Mouse (Mus musculus): ENCODE measurements around the gene Mtus2.
A peak's percentile ranks its signal among the peaks of the same experiment; 100 is the strongest.

The Mtus2 gene

DNA sequence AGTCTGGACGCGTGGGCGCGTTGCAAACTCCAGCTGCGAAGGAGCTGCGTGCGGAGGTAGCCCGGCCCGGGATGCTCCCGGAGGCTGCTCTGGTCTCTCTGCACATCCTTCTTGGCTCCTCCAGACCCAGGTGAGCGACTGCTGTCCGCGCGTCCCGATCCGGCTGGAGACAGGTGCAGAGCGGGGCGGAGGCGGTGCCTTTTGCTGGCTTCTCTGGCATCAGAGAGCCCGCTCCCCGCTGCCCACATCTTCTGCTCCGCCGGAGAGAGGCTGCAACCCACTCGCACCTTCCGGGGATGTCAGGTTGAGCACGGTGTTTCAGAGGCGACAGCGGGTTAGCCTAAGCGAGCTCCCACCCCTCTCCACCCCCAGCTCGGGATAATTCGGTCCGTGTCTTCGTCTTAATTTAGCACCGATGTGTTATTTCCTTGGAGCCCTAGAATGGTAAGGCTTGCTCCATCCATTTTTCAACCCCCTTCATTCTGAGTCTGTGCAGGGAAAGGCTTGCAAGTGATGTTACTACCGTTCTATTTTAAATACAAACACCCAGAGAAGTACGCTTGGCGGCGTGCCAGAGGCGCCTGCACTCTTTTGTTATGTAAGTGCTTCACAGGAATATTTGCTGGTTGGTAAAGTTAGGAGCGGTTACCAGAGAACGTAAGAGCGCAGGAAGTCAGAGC, 612 bp downstream of the Mtus2 start:
- DNase-seq (ENCODE audit: low read depth) = no peak

DNA sequence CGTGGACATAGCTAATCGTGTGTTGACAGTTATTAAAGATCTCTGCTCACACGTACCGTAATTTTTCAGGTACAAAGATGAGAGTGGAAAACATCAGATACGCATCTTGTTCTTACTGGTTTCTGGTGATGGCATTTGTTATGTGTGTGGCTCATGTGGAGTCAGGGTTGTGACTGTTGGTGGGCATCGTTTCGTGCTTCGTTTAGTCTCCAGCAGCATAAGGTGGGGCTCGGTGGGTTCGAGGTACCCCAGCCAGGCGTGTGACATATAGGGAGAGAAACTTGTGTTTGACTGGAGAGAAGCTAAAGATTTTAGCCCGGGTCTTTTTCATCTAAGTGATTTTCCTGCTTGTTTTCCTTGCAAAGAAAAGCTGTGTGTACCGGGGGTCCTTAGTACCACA, 1.4 kb downstream of the Mtus2 start:
- DNase-seq (ENCODE audit: low read depth) = no peak

- DNase-seq (ENCODE audit: low read depth) = no peak
Observed at GRCm38 (mm10) chr5:147959088-147959487, 2.0 kb downstream of the Mtus2 start.

- DNase-seq (ENCODE audit: low read depth) = no peak
Observed at GRCm38 (mm10) chr5:147960793-147961192, 3.7 kb downstream of the Mtus2 start.

DNA sequence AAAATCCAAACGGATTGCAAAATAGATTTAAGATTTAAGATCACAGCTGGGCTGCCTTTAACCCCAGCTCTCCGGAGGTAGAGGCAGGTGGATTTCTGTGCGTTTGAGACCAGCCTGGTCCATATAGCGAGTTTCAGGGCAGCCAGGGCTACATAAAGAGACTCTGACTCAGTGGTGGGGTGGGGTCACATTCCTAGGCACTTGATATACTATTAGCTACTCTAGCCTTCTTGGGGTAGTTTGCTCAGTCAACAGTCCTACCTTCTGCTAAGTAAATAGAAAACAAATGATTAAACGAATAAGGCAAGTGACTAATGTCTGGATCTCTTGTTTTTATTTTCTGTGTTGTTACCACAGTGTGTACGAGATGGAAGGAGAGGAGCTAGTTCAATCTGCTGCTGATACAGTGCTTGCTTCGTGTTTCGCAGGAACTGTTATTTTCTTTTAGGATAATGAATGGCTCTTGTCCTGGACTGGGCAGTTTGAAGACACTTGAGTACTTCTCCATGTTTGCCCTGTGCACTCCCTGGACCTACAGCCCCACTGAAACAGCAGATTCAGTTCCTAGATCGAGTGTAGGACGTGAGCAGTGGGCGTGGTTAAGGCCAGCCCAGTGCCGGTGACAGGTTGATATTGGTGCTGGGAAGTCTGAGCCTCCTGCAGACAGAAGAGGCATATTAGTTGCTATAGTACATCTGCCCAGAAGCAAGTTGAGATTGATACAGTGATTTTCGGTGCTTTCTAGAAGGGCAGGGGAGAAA, 6.9 kb downstream of the Mtus2 start:
- DNase-seq (ENCODE audit: low read depth) = no peak

DNA sequence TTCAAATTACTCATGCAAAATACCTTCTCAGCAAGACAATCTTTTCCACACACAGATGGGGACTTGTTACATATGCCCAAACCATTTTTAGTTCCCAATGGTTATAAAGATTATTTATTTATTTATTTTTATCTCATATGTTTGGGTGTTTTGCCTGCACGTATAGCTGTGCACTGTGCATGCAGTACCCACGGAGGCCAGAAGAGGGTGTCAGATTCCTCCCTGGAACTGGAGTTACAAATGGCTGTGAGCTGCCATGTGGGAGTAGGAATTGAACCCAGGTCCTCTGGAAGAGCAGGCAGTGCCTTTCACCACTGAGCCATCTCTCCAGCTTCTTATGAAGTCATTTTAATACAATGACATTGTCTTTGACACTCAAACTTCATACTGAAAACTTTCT, 7.7 kb downstream of the Mtus2 start:
- DNase-seq (ENCODE audit: low read depth) = peak; percentile 13

GRCm38 (mm10) chr5:147966646-147967045, 9.5 kb downstream of the Mtus2 start:
- no peak for DNase-seq (ENCODE audit: low read depth)

DNA sequence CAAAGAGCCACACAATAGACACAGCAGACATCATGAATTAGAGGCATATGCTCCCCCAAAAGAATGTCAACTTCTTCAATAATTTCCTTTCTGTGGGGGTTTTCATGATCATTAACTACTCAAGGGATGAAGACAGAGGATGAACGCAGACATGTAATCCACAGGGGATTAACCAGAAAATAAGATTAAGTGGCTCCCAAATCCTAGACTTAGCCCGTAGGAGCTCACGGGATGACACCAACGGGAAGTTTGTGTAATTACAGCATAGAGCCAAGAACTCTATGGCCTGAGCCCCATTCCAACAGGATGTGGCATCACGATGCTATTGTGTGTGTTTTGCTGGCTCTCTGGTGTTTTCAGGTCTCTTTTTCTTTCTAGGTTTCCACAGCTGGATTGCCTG, 12.4 kb downstream of the Mtus2 start:
- DNase-seq (ENCODE audit: low read depth) = no peak

DNA sequence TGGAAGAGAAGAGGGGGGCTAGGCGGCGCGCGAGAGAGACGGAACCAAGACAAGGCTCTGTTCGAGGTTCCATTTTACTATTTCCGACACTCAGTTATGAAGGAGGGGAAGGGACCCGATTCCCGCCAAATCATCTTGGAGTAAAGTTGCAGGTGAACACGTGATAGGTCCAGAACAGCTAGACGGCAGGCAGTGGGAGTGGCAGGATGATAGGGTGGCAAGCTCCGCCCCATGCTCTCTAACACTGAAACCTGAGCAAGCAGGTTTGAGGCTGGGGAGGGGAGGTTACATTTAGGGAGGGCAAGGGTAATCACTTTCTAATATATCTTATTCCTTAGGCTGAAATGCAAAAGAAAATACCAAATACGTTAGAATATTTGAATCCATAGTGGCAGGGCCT, 18.9 kb downstream of the Mtus2 start:
- DNase-seq (ENCODE audit: low read depth) = no peak

GRCm38 (mm10) chr5:147980606-147981005, 23.5 kb downstream of the Mtus2 start:
- no peak for DNase-seq (ENCODE audit: low read depth)

DNA sequence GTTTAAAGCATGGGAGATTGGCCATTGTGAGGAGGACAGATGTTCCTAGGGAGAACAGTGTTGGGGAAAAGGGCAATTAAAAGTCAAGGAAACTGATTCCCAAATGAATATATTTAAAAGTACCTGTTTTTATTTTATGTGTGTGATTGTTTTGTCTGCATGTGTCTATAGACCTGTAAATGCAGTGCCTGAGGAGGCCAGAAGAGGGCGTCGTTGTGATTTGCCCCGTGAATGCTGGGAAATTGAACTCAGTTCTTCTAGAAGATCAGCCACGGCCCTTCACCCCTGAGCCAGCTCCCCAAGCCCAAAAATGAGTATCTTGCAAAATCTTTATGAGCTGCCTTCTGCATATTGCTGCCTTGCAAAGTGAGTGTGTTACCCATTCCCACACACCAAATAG, 33.2 kb downstream of the Mtus2 start:
- no peak for DNase-seq (ENCODE audit: low read depth)

GRCm38 (mm10) chr5:147990775-147991174, 33.7 kb downstream of the Mtus2 start:
- DNase-seq (ENCODE audit: low read depth) = no peak

GRCm38 (mm10) chr5:147992581-147993378, 35.7 kb downstream of the Mtus2 start:
- peak; percentile 30 for DNase-seq (ENCODE audit: low read depth)

GRCm38 (mm10) chr5:148005263-148005662, 48.1 kb downstream of the Mtus2 start:
- no peak for DNase-seq (ENCODE audit: low read depth)

DNA sequence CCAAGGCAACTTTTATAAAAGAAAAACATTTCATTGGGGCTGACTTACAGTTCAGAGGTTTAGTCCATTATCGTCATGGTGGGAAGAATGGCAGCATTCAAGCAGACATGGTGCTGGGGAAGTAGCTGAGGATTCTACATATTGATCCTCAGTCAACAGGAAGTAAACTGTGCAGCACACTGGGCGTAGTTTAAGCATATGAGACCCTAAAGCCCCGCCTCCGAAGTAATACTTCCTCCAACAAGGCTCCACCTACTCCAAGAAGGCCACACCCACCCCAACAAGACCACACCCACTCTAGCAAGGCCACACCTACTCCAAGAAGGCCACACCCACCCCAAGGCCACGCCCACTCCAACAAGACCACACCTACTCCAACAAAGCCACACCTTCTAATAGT, 55.0 kb downstream of the Mtus2 start:
- no peak for DNase-seq (ENCODE audit: low read depth)

DNA sequence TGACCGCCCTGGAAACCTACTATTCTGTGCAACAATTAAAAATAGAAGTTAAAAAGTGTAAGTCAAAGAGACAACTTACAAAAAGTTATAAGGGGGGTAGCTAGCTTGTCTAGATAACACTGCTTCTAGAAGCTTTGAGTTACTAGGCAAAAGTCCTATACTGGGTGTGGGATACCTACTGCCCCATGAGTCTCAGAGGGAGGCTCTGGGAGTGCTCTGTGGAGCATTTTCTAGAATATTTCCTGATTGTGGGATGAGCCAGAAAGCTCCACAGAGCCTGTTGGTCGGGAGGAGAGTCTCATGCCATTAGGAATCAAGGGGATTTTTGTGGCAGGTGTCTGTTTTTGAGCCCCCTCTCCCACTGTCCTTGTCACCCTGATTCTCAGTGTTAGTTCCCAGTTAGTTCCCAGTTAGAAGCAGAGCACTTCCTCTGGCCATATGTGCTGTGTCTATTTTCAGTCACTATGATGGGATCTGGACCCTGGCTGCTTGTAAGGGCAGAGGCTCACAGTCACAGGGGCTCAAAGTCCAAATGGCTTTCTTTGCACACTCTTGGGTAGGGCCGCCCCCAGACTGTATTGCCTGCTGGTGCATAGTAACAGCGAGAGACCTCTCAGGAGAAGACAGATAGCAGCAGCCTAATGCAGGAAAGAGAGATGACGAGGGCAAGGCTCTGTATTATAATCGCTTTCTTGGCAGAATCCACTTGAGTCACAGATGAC, 57.2 kb downstream of the Mtus2 start:
- DNase-seq (ENCODE audit: low read depth) = no peak

GRCm38 (mm10) chr5:148015383-148015782, 58.3 kb downstream of the Mtus2 start:
- no peak for DNase-seq (ENCODE audit: low read depth)

DNA sequence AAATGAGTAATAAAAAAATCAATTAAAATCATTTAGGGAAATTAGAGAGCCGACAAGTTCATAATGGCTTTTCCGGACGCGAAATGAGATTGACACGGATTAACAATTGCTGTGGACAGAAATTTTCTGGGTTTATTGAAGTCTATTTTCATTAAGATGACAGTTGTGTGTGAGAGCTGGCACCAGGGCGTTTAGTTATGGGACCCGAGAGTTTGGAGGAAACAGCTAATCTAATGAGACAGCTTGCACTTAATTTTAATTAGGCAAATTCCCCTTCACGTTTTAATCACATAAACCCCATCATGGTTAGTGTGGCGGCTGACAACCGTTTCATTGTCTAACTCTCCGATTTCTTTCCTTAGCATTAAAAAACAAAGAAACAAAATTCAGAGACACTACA, 60.3 kb downstream of the Mtus2 start:
- DNase-seq (ENCODE audit: low read depth) = no peak

- DNase-seq (ENCODE audit: low read depth) = no peak
Observed at GRCm38 (mm10) chr5:148022784-148023183, 65.7 kb downstream of the Mtus2 start.

DNA sequence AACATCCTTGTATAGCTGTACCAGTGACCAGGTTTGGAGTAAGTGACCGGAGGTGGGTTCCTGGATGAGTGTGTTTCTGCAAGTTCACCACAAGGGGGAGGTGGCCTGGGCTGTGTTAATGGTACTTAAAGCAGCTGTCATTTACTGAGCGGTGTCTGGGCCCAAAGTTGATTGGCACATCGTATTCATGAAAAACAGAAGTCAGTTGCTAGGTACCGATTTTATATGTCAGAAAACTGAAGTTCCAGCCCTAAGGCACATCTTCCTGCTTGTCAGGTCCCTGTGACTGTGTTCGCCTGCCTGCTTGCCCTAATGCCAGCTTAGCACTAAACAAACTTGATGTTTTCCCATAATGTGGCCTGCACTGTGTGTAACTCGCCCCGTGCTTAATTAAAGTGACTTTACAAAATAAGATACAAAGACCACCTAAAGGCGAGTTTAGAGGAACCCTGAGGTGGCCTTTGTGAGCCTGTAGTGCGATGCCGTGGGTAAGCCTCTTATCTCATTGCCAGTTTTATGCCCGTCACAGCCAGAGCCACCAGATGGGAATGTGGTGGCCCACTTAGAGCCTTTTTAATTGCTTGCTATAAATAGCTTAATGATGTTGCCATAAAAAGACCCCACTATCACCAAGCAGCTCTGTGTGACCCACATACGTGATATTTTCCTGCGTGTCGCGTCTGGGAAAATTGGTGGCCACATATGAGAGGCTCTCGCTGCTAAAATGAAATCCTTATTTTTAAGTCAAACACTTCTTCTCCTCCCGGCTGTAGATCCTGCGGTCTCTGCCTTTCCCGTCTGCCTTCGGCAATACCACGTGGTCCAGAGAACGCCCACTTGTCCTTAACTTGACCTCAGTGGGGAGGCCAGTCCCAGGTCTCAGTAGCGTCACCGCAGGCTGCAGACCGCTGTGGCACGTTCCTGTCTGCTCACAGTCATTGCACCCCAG, 69.6 kb downstream of the Mtus2 start:
- no peak for DNase-seq (ENCODE audit: low read depth)

GRCm38 (mm10) chr5:148027985-148028384, 70.9 kb downstream of the Mtus2 start:
- DNase-seq (ENCODE audit: low read depth) = no peak
